Mouse (Mus musculus) midbrain, embryonic 15.5 days (tissue): ENCODE results near the gene Nup93. TPM values are rescaled to one million over a fixed set of nuclear protein-coding genes. Genes with fewer than 3 reads are reported as not detected.

ENCODE experiments used
- ATAC-seq: fragments of 200-750 bp; cut with Nextera tagmentation; replicated peaks from 2 replicates; pipeline ENCODE4 v1.8.0; 2017; ENCODE audit warnings: moderate TSS enrichment
- H3K27ac ChIP-seq: fragments of 300-500 bp; sonication (generic); 2 replicates; pipeline ENCODE4 v1.5.1; 2015; ENCODE audit warnings: mild to moderate bottlenecking, inconsistent platforms
- H3K27me3 ChIP-seq: fragments of 300-500 bp; sonication (generic); replicated peaks from 2 replicates; pipeline ENCODE4 v1.6.1; 2015; ENCODE audit warnings: inconsistent platforms
- H3K36me3 ChIP-seq: fragments of 300-500 bp; sonication (generic); replicated peaks from 2 replicates; pipeline ENCODE4 v1.6.1; 2015; ENCODE audit warnings: inconsistent platforms
- H3K4me1 ChIP-seq: fragments of 300-500 bp; sonication (generic); 2 replicates; pipeline ENCODE4 v1.6.1; 2015; ENCODE audit warnings: inconsistent platforms
- H3K4me2 ChIP-seq: fragments of 300-500 bp; sonication (generic); 2 replicates; pipeline ENCODE4 v1.6.1; 2015; ENCODE audit warnings: inconsistent platforms, mild to moderate bottlenecking, moderate library complexity
- H3K4me3 ChIP-seq: fragments of 300-500 bp; sonication (generic); 2 replicates; pipeline ENCODE4 v1.5.1; 2015; ENCODE audit warnings: mild to moderate bottlenecking, inconsistent platforms
- H3K9ac ChIP-seq: fragments of 300-500 bp; sonication (generic); 2 replicates; pipeline ENCODE4 v1.6.1; 2015; ENCODE audit warnings: mild to moderate bottlenecking, inconsistent platforms
- H3K9me3 ChIP-seq: fragments of 300-500 bp; sonication (generic); 2 replicates; pipeline ENCODE4 v1.6.1; 2016; ENCODE audit warnings: inconsistent platforms
- WGBS: fragments of 180-500 bp; shearing (Covaris S2); methylation state at CpG from one replicate; pipeline ENCODE4 v1.1.7; 2015; ENCODE audit warnings: mixed read lengths; 5-methylcytosine and 5-hydroxymethylcytosine counted together
- polyA plus RNA-seq: library from polyadenylated mRNA; unstranded; fragments of >200 nt; fragmentation: Nextera tagmentation; extraction: Ambion mirVana; gene quantifications from 2 replicates; pipeline ENCODE4 v1.2.1, GENCODE M21; 2015

Nup93 gene
- polyA plus RNA-seq, 1 experiment from 2014 or later = 63.4 TPM

- peak overlapping the region; percentile 51 for H3K4me2 ChIP-seq
- H3K27ac ChIP-seq = no peak overlapping the region
- H3K4me3 ChIP-seq = peak overlapping the region; percentile 24
- H3K4me1 ChIP-seq = peaks cover 13% of the 10 kb centered on the region
- peaks cover 18% of the 10 kb centered on the region for H3K27me3 ChIP-seq
- no peaks in the 10 kb centered on the region for H3K36me3 ChIP-seq
- WGBS = 26% methylated on average over 21 of the region's 21 CpGs
- ATAC-seq = no peak
- no peak overlapping the region for H3K9ac ChIP-seq
- no peaks in the 10 kb centered on the region for H3K9me3 ChIP-seq
Observed at GRCm38 (mm10) chr8:94191101-94191691, 23.2 kb upstream of the Nup93 start.

- Histone ChIP-seq H3K4me3 (no peak overlapping the region), H3K27ac (no peak overlapping the region), H3K36me3 (no peaks in the 10 kb centered on the region), H3K4me1 (no peaks in the 10 kb centered on the region), H3K4me2 (no peak overlapping the region), H3K9me3 (no peaks in the 10 kb centered on the region), H3K9ac (no peak overlapping the region), H3K27me3 (0 out of 2 replicates have a peak, but pooled peaks cover 3% of the 10 kb centered on the region)
- 68% methylated on average over 1 of the region's 1 CpGs for WGBS
- no peak for ATAC-seq
Observed at GRCm38 (mm10) chr8:94192926-94193325, 21.4 kb upstream of the Nup93 start.

GRCm38 (mm10) chr8:94194591-94195223 is 19.7 kb upstream of the Nup93 start:
- Histone ChIP-seq H3K9ac (no peak overlapping the region), H3K4me2 (no peak overlapping the region), H3K4me3 (no peak overlapping the region), H3K9me3 (no peaks in the 10 kb centered on the region), H3K4me1 (0 out of 2 replicates have a peak, but pooled peaks cover 2% of the 10 kb centered on the region), H3K27me3 (0 out of 2 replicates have a peak, but pooled peaks cover 2% of the 10 kb centered on the region), H3K36me3 (no peaks in the 10 kb centered on the region), H3K27ac (no peak overlapping the region)
- WGBS = 90% methylated on average over 7 of the region's 7 CpGs
- no peak for ATAC-seq

GRCm38 (mm10) chr8:94199202-94199869 is 15.0 kb upstream of the Nup93 start:
- no peaks in the 10 kb centered on the region for H3K27me3 ChIP-seq
- ATAC-seq = peak; percentile 56; the same call in 1 of the 2 replicates
- H3K4me1 ChIP-seq = 0 out of 2 replicates have a peak, but pooled peaks cover 2% of the 10 kb centered on the region
- H3K4me3 ChIP-seq = no peak overlapping the region
- no peaks in the 10 kb centered on the region for H3K9me3 ChIP-seq
- no peak overlapping the region for H3K27ac ChIP-seq
- no peaks in the 10 kb centered on the region for H3K36me3 ChIP-seq
- no peak overlapping the region for H3K9ac ChIP-seq
- WGBS = 43% methylated on average over 10 of the region's 10 CpGs
- H3K4me2 ChIP-seq = no peak overlapping the region

- Histone ChIP-seq H3K4me3 (no peak overlapping the region), H3K4me1 (0 out of 2 replicates have a peak, but pooled peaks cover 2% of the 10 kb centered on the region), H3K36me3 (no peaks in the 10 kb centered on the region), H3K27ac (no peak overlapping the region), H3K27me3 (no peaks in the 10 kb centered on the region), H3K4me2 (no peak overlapping the region), H3K9me3 (no peaks in the 10 kb centered on the region), H3K9ac (no peak overlapping the region)
- WGBS = 69% methylated on average over 3 of the region's 3 CpGs
- ATAC-seq = no peak
Observed at GRCm38 (mm10) chr8:94204043-94204442, 10.3 kb upstream of the Nup93 start.

GRCm38 (mm10) chr8:94205736-94206135 is 8.6 kb upstream of the Nup93 start:
- no peaks in the 10 kb centered on the region for H3K27me3 ChIP-seq
- no peaks in the 10 kb centered on the region for H3K4me1 ChIP-seq
- no peak overlapping the region for H3K9ac ChIP-seq
- WGBS = 17% methylated on average over 5 of the region's 5 CpGs
- H3K36me3 ChIP-seq = no peaks in the 10 kb centered on the region
- no peak overlapping the region for H3K4me2 ChIP-seq
- no peak for ATAC-seq
- H3K9me3 ChIP-seq = no peaks in the 10 kb centered on the region
- no peak overlapping the region for H3K27ac ChIP-seq
- H3K4me3 ChIP-seq = no peak overlapping the region

GRCm38 (mm10) chr8:94206256-94206655 is 8.1 kb upstream of the Nup93 start:
- H3K9ac ChIP-seq = no peak overlapping the region
- 83% methylated on average over 8 of the region's 8 CpGs for WGBS
- no peak overlapping the region for H3K4me3 ChIP-seq
- no peaks in the 10 kb centered on the region for H3K27me3 ChIP-seq
- H3K36me3 ChIP-seq = no peaks in the 10 kb centered on the region
- H3K4me1 ChIP-seq = no peaks in the 10 kb centered on the region
- H3K9me3 ChIP-seq = no peaks in the 10 kb centered on the region
- H3K27ac ChIP-seq = no peak overlapping the region
- ATAC-seq = no peak
- H3K4me2 ChIP-seq = no peak overlapping the region

- no peaks in the 10 kb centered on the region for H3K4me1 ChIP-seq
- H3K27ac ChIP-seq = no peak overlapping the region
- H3K4me2 ChIP-seq = no peak overlapping the region
- no peak overlapping the region for H3K4me3 ChIP-seq
- H3K9me3 ChIP-seq = no peaks in the 10 kb centered on the region
- no peak overlapping the region for H3K9ac ChIP-seq
- no peaks in the 10 kb centered on the region for H3K36me3 ChIP-seq
- 53% methylated on average over 2 of the region's 2 CpGs for WGBS
- ATAC-seq = no peak
- H3K27me3 ChIP-seq = no peaks in the 10 kb centered on the region; the same call in 1 of the 2 replicates
Observed at GRCm38 (mm10) chr8:94207491-94207890, 6.9 kb upstream of the Nup93 start.

GRCm38 (mm10) chr8:94209639-94210038 is 4.7 kb upstream of the Nup93 start:
- H3K4me1 ChIP-seq = peaks cover 6% of the 10 kb centered on the region
- ATAC-seq = no peak
- H3K27ac ChIP-seq = 0 out of 2 replicates have a peak overlapping the region, but pooled peaks have one; percentile 29
- H3K4me2 ChIP-seq = no peak overlapping the region
- WGBS = 65% methylated on average over 6 of the region's 6 CpGs
- no peaks in the 10 kb centered on the region; the same call in 1 of the 2 replicates for H3K27me3 ChIP-seq
- H3K9me3 ChIP-seq = no peaks in the 10 kb centered on the region
- no peak overlapping the region for H3K4me3 ChIP-seq
- H3K36me3 ChIP-seq = no peaks in the 10 kb centered on the region
- no peak overlapping the region for H3K9ac ChIP-seq

GRCm38 (mm10) chr8:94210225-94210624 is 4.1 kb upstream of the Nup93 start:
- no peak overlapping the region for H3K27ac ChIP-seq
- no peaks in the 10 kb centered on the region; the same call in 1 of the 2 replicates for H3K27me3 ChIP-seq
- H3K36me3 ChIP-seq = no peaks in the 10 kb centered on the region
- no peak overlapping the region for H3K4me3 ChIP-seq
- ATAC-seq = no peak
- H3K4me1 ChIP-seq = peaks cover 9% of the 10 kb centered on the region
- no peaks in the 10 kb centered on the region for H3K9me3 ChIP-seq
- no peak overlapping the region for H3K4me2 ChIP-seq
- no peak overlapping the region for H3K9ac ChIP-seq
- 55% methylated on average over 3 of the region's 3 CpGs for WGBS

- 52% methylated on average over 6 of the region's 6 CpGs for WGBS
- 0 out of 2 replicates have a peak overlapping the region, but pooled peaks have one; percentile 80 for H3K27ac ChIP-seq
Observed at GRCm38 (mm10) chr8:94213819-94214218, 545 bp upstream of the Nup93 start.

GRCm38 (mm10) chr8:94227381-94227939 is 13.1 kb downstream of the Nup93 start:
- no peaks in the 10 kb centered on the region for H3K27me3 ChIP-seq
- H3K27ac ChIP-seq = no peak overlapping the region
- 91% methylated on average over 7 of the region's 7 CpGs for WGBS
- H3K4me1 ChIP-seq = no peaks in the 10 kb centered on the region
- no peak overlapping the region for H3K9ac ChIP-seq
- ATAC-seq = no peak
- no peaks in the 10 kb centered on the region for H3K9me3 ChIP-seq
- no peak overlapping the region for H3K4me2 ChIP-seq
- no peak overlapping the region for H3K4me3 ChIP-seq
- peaks cover 4% of the 10 kb centered on the region; the same call in 1 of the 2 replicates for H3K36me3 ChIP-seq

More at GRCm38 (mm10) chr8:94213819-94214218, 545 bp upstream of the Nup93 start:
- Histone ChIP-seq H3K4me2 (peak overlapping the region; percentile 90), H3K4me1 (peaks cover 23% of the 10 kb centered on the region), H3K9me3 (no peaks in the 10 kb centered on the region), H3K36me3 (no peaks in the 10 kb centered on the region), H3K4me3 (peak overlapping the region; percentile 97), H3K27me3 (no peaks in the 10 kb centered on the region; the same call in 1 of the 2 replicates), H3K9ac (0 out of 2 replicates have a peak overlapping the region, but pooled peaks have one; percentile 21)
- no peak for ATAC-seq
